Mouse (Mus musculus): ENCODE measurements around the gene Znfx1.

GRCm38 (mm10) chr2:167112259-167112658 lies 49.4 kb upstream of the Znfx1 start:
- no peak for TF ChIP-seq CTCF (IDR thresholded peaks at IDR 0.05; ENCODE audit: low read depth, low read length)
- no peak for TF ChIP-seq EP300 (IDR thresholded peaks at IDR 0.05; ENCODE audit: insufficient read depth, low read depth, low read length)
- TF ChIP-seq POLR2A (IDR thresholded peaks at IDR 0.05; ENCODE audit: insufficient read depth, low read length): no peak

Data from ES-Bruce4 (cell line).